Mouse (Mus musculus): ENCODE results near the gene Cacng4. TPM values are rescaled to one million over a fixed set of nuclear protein-coding genes. Genes with fewer than 3 reads are reported as not detected.
A peak's percentile ranks its signal among the peaks of the same experiment; 100 is the strongest.

The Cacng4 gene
- polyA plus RNA-seq, 1 experiment from 2014 or later = 6.2 TPM

GRCm38 (mm10) chr11:107768361-107768760 lies 26.0 kb downstream of the Cacng4 start:
- no peak for ATAC-seq (ENCODE audit: insufficient number of reproducible peaks, insufficient read depth, low FRiP score, low TSS enrichment, low read depth)
- Histone ChIP-seq H3K9me3 (no peaks in the 10 kb centered on the region), H3K4me2 (no peak overlapping the region), H3K36me3 (no peaks in the 10 kb centered on the region), H3K27ac (no peak overlapping the region), H3K27me3 (no peaks in the 10 kb centered on the region), H3K4me3 (no peak overlapping the region), H3K9ac (no peak overlapping the region), H3K4me1 (peaks cover 18% of the 10 kb centered on the region)
- 76% methylated on average over 8 of the region's 8 CpGs for WGBS

- Histone ChIP-seq H3K27me3 (no peaks in the 10 kb centered on the region), H3K9me3 (no peaks in the 10 kb centered on the region), H3K36me3 (no peaks in the 10 kb centered on the region), H3K4me2 (no peak overlapping the region), H3K4me1 (peaks cover 16% of the 10 kb centered on the region), H3K9ac (no peak overlapping the region), H3K4me3 (no peak overlapping the region), H3K27ac (no peak overlapping the region)
- WGBS = 90% methylated on average over 12 of the region's 12 CpGs
- ATAC-seq (ENCODE audit: insufficient number of reproducible peaks, insufficient read depth, low FRiP score, low TSS enrichment, low read depth) = no peak
Observed at GRCm38 (mm10) chr11:107766932-107767331, 27.4 kb downstream of the Cacng4 start.

- 23% methylated on average over 8 of the region's 8 CpGs for WGBS
- peaks cover 24% of the 10 kb centered on the region for H3K4me1 ChIP-seq
- 0 out of 2 replicates have a peak overlapping the region, but pooled peaks have one; percentile 3 for H3K9ac ChIP-seq
- H3K36me3 ChIP-seq = no peaks in the 10 kb centered on the region
- ATAC-seq (ENCODE audit: insufficient number of reproducible peaks, insufficient read depth, low FRiP score, low TSS enrichment, low read depth) = peak; percentile 61; the same call in 1 of the 2 replicates
- H3K27me3 ChIP-seq = no peaks in the 10 kb centered on the region
- H3K9me3 ChIP-seq = no peaks in the 10 kb centered on the region
- no peak overlapping the region; the same call in 1 of the 2 replicates for H3K4me2 ChIP-seq
- H3K27ac ChIP-seq = peak overlapping the region; percentile 60; the same call in 1 of the 2 replicates
- H3K4me3 ChIP-seq = no peak overlapping the region
Observed at GRCm38 (mm10) chr11:107762688-107763460, 31.5 kb downstream of the Cacng4 start.

- Histone ChIP-seq H3K9ac (no peak overlapping the region), H3K4me1 (peaks cover 24% of the 10 kb centered on the region), H3K36me3 (no peaks in the 10 kb centered on the region), H3K4me2 (no peak overlapping the region), H3K9me3 (no peaks in the 10 kb centered on the region), H3K27ac (no peak overlapping the region), H3K27me3 (no peaks in the 10 kb centered on the region), H3K4me3 (no peak overlapping the region)
- ATAC-seq (ENCODE audit: insufficient number of reproducible peaks, insufficient read depth, low FRiP score, low TSS enrichment, low read depth) = no peak
- WGBS = 73% methylated on average over 10 of the region's 10 CpGs
Observed at GRCm38 (mm10) chr11:107761790-107762500, 32.4 kb downstream of the Cacng4 start.

GRCm38 (mm10) chr11:107760001-107760400 lies 34.4 kb downstream of the Cacng4 start:
- Histone ChIP-seq H3K27ac (no peak overlapping the region), H3K4me1 (peaks cover 27% of the 10 kb centered on the region), H3K4me3 (no peak overlapping the region), H3K36me3 (no peaks in the 10 kb centered on the region), H3K27me3 (no peaks in the 10 kb centered on the region), H3K4me2 (no peak overlapping the region), H3K9ac (no peak overlapping the region), H3K9me3 (no peaks in the 10 kb centered on the region)
- WGBS = 36% methylated on average over 10 of the region's 10 CpGs
- ATAC-seq (ENCODE audit: insufficient number of reproducible peaks, insufficient read depth, low FRiP score, low TSS enrichment, low read depth) = no peak

- no peak for ATAC-seq (ENCODE audit: insufficient number of reproducible peaks, insufficient read depth, low FRiP score, low TSS enrichment, low read depth)
- Histone ChIP-seq H3K4me2 (no peak overlapping the region), H3K4me1 (peaks cover 27% of the 10 kb centered on the region), H3K27me3 (no peaks in the 10 kb centered on the region), H3K36me3 (no peaks in the 10 kb centered on the region), H3K9ac (no peak overlapping the region), H3K9me3 (no peaks in the 10 kb centered on the region), H3K4me3 (no peak overlapping the region), H3K27ac (no peak overlapping the region)
- 78% methylated on average over 9 of the region's 9 CpGs for WGBS
Observed at GRCm38 (mm10) chr11:107759516-107759915, 34.8 kb downstream of the Cacng4 start.

- 83% methylated on average over 5 of the region's 5 CpGs for WGBS
- no peak overlapping the region for H3K4me2 ChIP-seq
- no peaks in the 10 kb centered on the region for H3K36me3 ChIP-seq
- peaks cover 6% of the 10 kb centered on the region for H3K4me1 ChIP-seq
- no peak overlapping the region for H3K4me3 ChIP-seq
- no peak overlapping the region for H3K9ac ChIP-seq
- no peak overlapping the region for H3K27ac ChIP-seq
- H3K27me3 ChIP-seq = no peaks in the 10 kb centered on the region
- H3K9me3 ChIP-seq = no peaks in the 10 kb centered on the region
- no peak for ATAC-seq (ENCODE audit: insufficient number of reproducible peaks, insufficient read depth, low FRiP score, low TSS enrichment, low read depth)
Observed at GRCm38 (mm10) chr11:107749114-107749513, 45.2 kb downstream of the Cacng4 start.

- H3K27me3 ChIP-seq = no peaks in the 10 kb centered on the region
Observed at GRCm38 (mm10) chr11:107748243-107749035, 45.9 kb downstream of the Cacng4 start.

GRCm38 (mm10) chr11:107743100-107743499 lies 51.3 kb downstream of the Cacng4 start:
- H3K27ac ChIP-seq = no peak overlapping the region
- no peaks in the 10 kb centered on the region for H3K9me3 ChIP-seq
- H3K4me2 ChIP-seq = no peak overlapping the region
- peaks cover 24% of the 10 kb centered on the region; the same call in 1 of the 2 replicates for H3K36me3 ChIP-seq
- H3K4me1 ChIP-seq = peaks cover 20% of the 10 kb centered on the region; the same call in 1 of the 2 replicates
- no peak overlapping the region for H3K4me3 ChIP-seq
- no peak overlapping the region for H3K9ac ChIP-seq
- no peaks in the 10 kb centered on the region for H3K27me3 ChIP-seq
- WGBS = 68% methylated on average over 3 of the region's 3 CpGs
- ATAC-seq (ENCODE audit: insufficient number of reproducible peaks, insufficient read depth, low FRiP score, low TSS enrichment, low read depth) = no peak

More at GRCm38 (mm10) chr11:107748243-107749035, 45.9 kb downstream of the Cacng4 start:
- Histone ChIP-seq H3K9ac (no peak overlapping the region), H3K4me3 (no peak overlapping the region), H3K4me2 (no peak overlapping the region), H3K27ac (no peak overlapping the region), H3K36me3 (no peaks in the 10 kb centered on the region), H3K9me3 (no peaks in the 10 kb centered on the region), H3K4me1 (no peaks in the 10 kb centered on the region; the same call in 1 of the 2 replicates)
- WGBS = 79% methylated on average over 5 of the region's 5 CpGs
- ATAC-seq (ENCODE audit: insufficient number of reproducible peaks, insufficient read depth, low FRiP score, low TSS enrichment, low read depth) = no peak

GRCm38 (mm10) chr11:107738418-107739099 lies 55.8 kb downstream of the Cacng4 start:
- H3K4me1 ChIP-seq = peaks cover 20% of the 10 kb centered on the region; the same call in 1 of the 2 replicates
- WGBS = 68% methylated on average over 20 of the region's 20 CpGs
- no peak for ATAC-seq (ENCODE audit: insufficient number of reproducible peaks, insufficient read depth, low FRiP score, low TSS enrichment, low read depth)

GRCm38 (mm10) chr11:107737886-107738285 lies 56.5 kb downstream of the Cacng4 start:
- H3K36me3 ChIP-seq = peaks cover 60% of the 10 kb centered on the region
- H3K9ac ChIP-seq = no peak overlapping the region
- H3K4me2 ChIP-seq = no peak overlapping the region
- WGBS = 60% methylated on average over 6 of the region's 6 CpGs
- peaks cover 16% of the 10 kb centered on the region; the same call in 1 of the 2 replicates for H3K4me1 ChIP-seq
- ATAC-seq (ENCODE audit: insufficient number of reproducible peaks, insufficient read depth, low FRiP score, low TSS enrichment, low read depth) = no peak
- no peaks in the 10 kb centered on the region for H3K9me3 ChIP-seq
- H3K27me3 ChIP-seq = no peaks in the 10 kb centered on the region
- H3K4me3 ChIP-seq = no peak overlapping the region
- no peak overlapping the region for H3K27ac ChIP-seq

More at GRCm38 (mm10) chr11:107738418-107739099, 55.8 kb downstream of the Cacng4 start:
- Histone ChIP-seq H3K36me3 (peaks cover 54% of the 10 kb centered on the region), H3K27me3 (no peaks in the 10 kb centered on the region), H3K9ac (no peak overlapping the region), H3K9me3 (no peaks in the 10 kb centered on the region), H3K27ac (no peak overlapping the region), H3K4me2 (no peak overlapping the region), H3K4me3 (no peak overlapping the region)
